Mouse (Mus musculus) C2C12 (cell line): ENCODE data around the gene Foxo3.

ENCODE experiments used
- CTCF ChIP-seq: IDR thresholded peaks from one replicate; pipeline ENCODE4 v1.5.1; 2011; ENCODE audit not compliant: control insufficient read depth, insufficient read depth, insufficient read length
- MAX ChIP-seq: IDR thresholded peaks from one replicate; pipeline ENCODE4 v1.6.1; 2011; ENCODE audit warnings: mild to moderate bottlenecking, control low read depth

- no peak for TF ChIP-seq CTCF
- no peak for TF ChIP-seq MAX
Measured at GRCm38 (mm10) chr10:42267811-42268545, 8.6 kb downstream of the Foxo3 start.
